Mouse (Mus musculus) testis, adult 2 months (tissue): ENCODE measurements at regions not wholly inside any gene's neighbourhood (a gene's known extent, or its start where the extent isn't known, plus 50 kb on each side); places are given as distances from the start of the nearest gene placed in this dataset.

Experiments used
- CTCF ChIP-seq: fragments of 200-500 bp; IDR thresholded peaks from 2 replicates; pipeline ENCODE4 v1.5.1; 2012; ENCODE audit warnings: low read depth, mild to moderate bottlenecking, inconsistent platforms, low read length, moderate library complexity; ENCODE audit not compliant: control insufficient read depth, insufficient read depth, insufficient replicate concordance
- POLR2A ChIP-seq: fragments of 200-500 bp; IDR thresholded peaks from 2 replicates; pipeline ENCODE4 v1.6.1; 2012; ENCODE audit warnings: low read depth, mild to moderate bottlenecking, inconsistent platforms, low read length, moderate library complexity; ENCODE audit not compliant: control insufficient read depth

- TF ChIP-seq CTCF = no peak
- no peak for TF ChIP-seq POLR2A
These were observed 124.5 kb upstream of the 1700025G04Rik start for GRCm38 (mm10) chr1:152214376-152214775.
